Comparison of ENCODE assay signal across 18 mouse cellular contexts in the genomic region with DNA sequence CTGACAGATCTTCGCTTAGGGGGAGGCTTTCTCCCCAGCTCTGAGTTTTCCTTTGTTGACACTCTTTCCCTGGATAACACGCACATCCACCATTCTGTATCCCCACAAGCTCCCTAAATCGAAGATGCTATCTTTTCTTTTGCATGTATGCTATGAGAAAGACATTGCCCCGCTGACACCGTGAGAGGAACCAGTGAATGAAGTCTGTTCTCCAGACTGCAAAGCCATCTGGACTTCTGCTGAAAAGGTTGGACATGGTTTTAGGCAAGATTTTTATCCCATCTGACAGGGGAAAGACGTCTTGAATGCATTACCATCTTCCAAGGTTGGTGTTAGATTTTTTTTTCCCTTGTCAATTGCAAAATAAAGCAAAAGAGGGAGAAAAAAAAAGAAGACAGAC.
"Had no signal": no experiment of that assay in that cellular context is flagged by ENCODE, and none has a peak within 500 bp of the region (broad histone marks: within the 10 kb centered on the region; RNA-seq: fewer than 3 reads in every experiment).

No protein-coding gene starts in this region.

- H3K9me3 ChIP-seq: liver, embryonic 15.5 days; lung, embryonic 15.5 days; megakaryocyte, embryonic 14.5 days; midbrain, embryonic 13.5 days; neural tube, embryonic 12.5 days; stomach, embryonic 15.5 days had no signal

- H3K36me3 ChIP-seq: liver, embryonic 15.5 days; lung, embryonic 15.5 days; midbrain, embryonic 13.5 days; neural tube, embryonic 12.5 days; stomach, embryonic 15.5 days had no signal

- H3K4me1 ChIP-seq: liver, embryonic 15.5 days; midbrain, embryonic 13.5 days; neural tube, embryonic 12.5 days; stomach, embryonic 15.5 days had no signal

- H3K27me3 ChIP-seq: liver, embryonic 15.5 days; lung, embryonic 15.5 days; megakaryocyte, embryonic 14.5 days; midbrain, embryonic 13.5 days; neural tube, embryonic 12.5 days; stomach, embryonic 15.5 days had no signal

- H3K4me3 ChIP-seq: liver, embryonic 15.5 days; lung, embryonic 15.5 days; megakaryocyte, embryonic 14.5 days; midbrain, embryonic 13.5 days; neural tube, embryonic 12.5 days; stomach, embryonic 15.5 days had no signal

- H3K4me2 ChIP-seq: liver, embryonic 15.5 days; lung, embryonic 15.5 days; midbrain, embryonic 13.5 days; neural tube, embryonic 12.5 days; stomach, embryonic 15.5 days had no signal

- H3K27ac ChIP-seq: liver, embryonic 15.5 days; lung, embryonic 15.5 days; macrophage; midbrain, embryonic 13.5 days; neural tube, embryonic 12.5 days; stomach, embryonic 15.5 days; stomach, postnatal 0 days had no signal

- ATAC-seq: liver, postnatal 0 days; lung, postnatal 0 days; midbrain, embryonic 13.5 days; midbrain, embryonic 16.5 days had no signal

- H3K9ac ChIP-seq: liver, embryonic 15.5 days; liver, postnatal 0 days; lung, embryonic 15.5 days; midbrain, embryonic 13.5 days; neural tube, embryonic 12.5 days; stomach, embryonic 15.5 days had no signal

- DNase-seq: liver, postnatal 0 days; lung, adult 2 months; lung, postnatal 14 days; lung, postnatal 36 days; right cerebral cortex, postnatal 14 days; thymus, adult 18-20 months; thymus, postnatal 14 days; thymus, postnatal 36 days had no signal
